Mouse (Mus musculus): ENCODE results near the gene Hist1h3f.
"Not testable (repeated sequence)": the region's sequence is repeated elsewhere in the genome, so short reads cannot be mapped to it uniquely, and the experiment has no call there.

Hist1h3f gene

DNA sequence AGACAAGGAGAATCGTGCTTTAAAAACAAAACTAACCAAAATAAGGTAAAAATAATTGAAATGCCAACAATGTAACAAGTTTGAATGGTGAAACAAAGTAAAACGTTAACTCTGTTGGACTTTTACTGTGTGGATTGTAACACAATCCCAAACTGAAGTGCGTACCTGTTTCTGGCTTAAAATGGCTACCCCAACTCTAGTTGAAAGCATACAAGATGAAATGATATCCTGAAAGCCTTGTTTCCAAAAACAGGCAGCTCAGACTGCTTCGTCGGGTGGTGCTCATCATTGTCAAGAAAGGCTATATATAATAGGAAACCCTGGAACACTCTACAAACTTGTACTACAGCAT lies 17.7 kb downstream of the Hist1h3f start:
- DNase-seq (ENCODE audit: extremely low read depth, low read depth, low spot score): not testable (repeated sequence)

GRCm38 (mm10) chr13:23561883-23562659 lies 18.2 kb downstream of the Hist1h3f start, which contains the start of gene Hist1h3e:
Gene Hist1h3e, minus strand, starts transcription at chr13:23562369.
- peak; percentile 92 for DNase-seq (ENCODE audit: extremely low read depth, low read depth, low spot score)

GRCm38 (mm10) chr13:23562699-23563462 lies 19.0 kb downstream of the Hist1h3f start:
- DNase-seq (ENCODE audit: extremely low read depth, low read depth, low spot score): no peak

DNA sequence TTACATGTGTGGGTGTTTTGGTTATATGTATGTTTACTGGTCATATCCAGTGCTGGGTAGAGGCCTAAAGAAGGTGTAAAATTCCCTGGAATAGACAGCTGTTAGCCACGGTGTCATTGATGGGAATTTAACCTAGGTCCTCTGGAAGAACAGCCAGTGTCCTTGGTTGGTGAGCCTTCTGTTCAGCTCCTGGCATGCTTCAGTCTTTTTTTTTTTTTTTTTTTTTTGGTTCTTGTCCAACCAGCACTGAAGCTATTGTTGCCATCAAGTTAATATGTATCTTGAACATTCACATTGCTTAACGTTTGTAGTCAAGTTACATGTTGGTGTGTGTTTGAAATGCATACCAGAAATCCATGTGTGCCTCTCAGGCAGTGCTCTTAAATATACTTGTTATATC lies 20.6 kb downstream of the Hist1h3f start:
- no peak for DNase-seq (ENCODE audit: extremely low read depth, low read depth, low spot score)

DNA sequence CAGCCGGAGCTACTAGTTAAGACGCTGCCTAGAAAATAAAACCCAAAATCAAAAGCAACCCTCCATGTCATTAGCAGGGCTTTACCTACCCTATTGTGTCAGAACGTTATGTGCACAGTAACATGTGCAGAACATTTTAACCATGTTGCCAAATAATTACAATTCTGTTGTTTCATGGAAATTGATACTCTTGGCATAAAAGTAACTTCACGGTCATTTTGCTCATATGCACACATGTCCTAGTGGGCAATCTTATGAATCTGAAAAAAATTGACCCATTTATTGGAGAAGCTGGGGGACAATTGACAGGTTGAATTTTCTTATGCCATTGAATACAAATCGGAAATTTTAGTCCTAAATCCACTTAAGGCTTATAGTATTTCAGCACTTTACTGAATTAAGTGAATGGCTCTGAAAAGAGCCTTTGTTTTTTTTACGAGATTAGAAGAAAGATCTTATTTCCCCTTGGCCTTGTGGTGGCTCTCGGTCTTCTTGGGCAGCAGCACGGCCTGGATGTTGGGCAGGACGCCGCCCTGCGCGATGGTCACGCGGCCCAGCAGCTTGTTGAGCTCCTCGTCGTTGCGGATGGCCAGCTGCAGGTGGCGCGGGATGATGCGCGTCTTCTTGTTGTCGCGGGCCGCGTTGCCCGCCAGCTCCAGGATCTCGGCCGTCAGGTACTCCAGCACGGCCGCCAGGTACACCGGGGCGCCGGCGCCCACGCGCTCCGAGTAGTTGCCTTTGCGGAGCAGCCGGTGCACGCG lies 26.6 kb downstream of the Hist1h3f start:
- not testable (repeated sequence) for DNase-seq (ENCODE audit: extremely low read depth, low read depth, low spot score)

- peak; percentile 97 for DNase-seq (ENCODE audit: extremely low read depth, low read depth, low spot score)
Observed at GRCm38 (mm10) chr13:23571022-23571503, 27.2 kb downstream of the Hist1h3f start, which contains the start of the genes Hist1h2ae and Hist1h2bg. Gene Hist1h2ae, minus strand, starts transcription at chr13:23571220. Gene Hist1h2bg, plus strand, starts transcription at chr13:23571396.

- not testable (repeated sequence) for DNase-seq (ENCODE audit: extremely low read depth, low read depth, low spot score)
Observed at GRCm38 (mm10) chr13:23571504-23572217, 27.8 kb downstream of the Hist1h3f start.

DNA sequence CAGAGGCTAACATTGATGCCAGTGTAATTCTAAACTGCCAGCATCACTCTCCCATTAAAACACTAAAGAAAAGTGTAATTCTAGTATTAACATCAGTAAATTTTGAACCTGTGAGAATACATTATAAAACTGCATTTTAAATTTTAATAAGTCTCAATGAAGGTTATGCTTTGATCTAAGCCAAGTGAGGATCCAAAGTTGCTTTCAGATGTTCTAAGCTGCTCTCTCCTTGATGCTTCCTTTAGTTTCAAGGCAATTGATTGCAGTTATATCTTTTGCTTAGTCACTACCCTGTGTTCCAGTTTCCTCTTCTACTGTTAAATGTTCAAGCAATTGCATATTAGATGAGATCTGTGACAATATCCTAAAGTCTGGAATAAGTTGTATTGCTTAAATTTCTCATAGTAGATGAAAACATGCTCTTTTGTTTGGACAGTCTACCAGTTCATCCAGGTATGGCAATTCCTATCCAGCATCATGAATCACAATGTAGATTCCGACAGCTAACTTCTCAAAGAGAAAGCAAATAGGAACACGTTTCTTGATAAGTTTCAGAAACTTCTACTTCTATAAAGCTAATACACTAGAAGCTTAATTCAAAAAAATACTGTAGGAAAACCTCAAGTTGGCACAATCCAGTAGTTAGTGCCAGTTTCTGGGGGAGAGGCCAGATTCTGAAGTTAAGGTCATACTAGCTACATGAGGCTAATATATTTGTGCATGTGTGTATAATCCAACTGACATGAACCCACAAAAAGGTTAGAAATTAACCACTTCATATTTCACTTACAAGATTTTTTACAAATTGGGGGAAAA lies 28.6 kb downstream of the Hist1h3f start:
- no peak for DNase-seq (ENCODE audit: extremely low read depth, low read depth, low spot score)

DNA sequence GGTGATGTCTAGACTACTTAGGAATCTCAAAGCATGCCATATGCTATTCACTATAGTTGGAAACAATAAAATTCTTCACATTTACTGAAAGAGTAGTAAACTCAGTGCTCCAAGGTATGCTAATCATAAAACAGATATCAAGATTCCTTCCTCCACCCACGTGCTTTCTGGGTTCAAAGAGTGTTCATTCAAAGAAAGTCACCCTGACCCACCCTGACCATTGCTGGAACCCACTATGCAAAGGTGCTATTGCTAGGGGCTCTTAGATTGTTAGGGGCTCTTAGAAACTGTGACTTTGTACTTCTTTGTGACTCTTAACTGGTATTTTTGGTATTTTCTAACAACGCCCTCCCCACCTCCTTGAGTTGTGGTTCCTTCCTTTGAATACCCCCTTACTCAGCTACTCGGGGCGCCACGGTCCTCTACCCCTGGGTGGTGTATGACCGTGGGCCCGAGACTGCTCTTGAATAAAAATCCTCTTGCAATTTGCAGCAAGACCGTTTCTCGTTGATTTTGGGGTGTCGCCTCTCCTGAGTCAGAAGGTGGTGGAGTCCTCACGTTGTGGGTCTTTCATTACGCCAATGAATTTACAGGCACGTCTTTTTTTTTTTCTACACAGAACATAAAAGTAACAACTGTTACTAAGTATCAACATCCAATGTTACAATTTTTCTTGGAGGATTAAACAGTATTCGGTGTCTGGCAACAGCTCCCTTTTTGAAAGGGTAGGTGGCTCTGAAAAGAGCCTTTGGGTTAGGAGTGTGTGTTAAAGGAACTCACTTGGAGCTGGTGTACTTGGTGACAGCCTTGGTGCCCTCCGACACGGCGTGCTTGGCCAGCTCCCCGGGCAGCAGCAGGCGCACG lies 29.4 kb downstream of the Hist1h3f start:
- not testable (repeated sequence) for DNase-seq (ENCODE audit: extremely low read depth, low read depth, low spot score)

- DNase-seq (ENCODE audit: extremely low read depth, low read depth, low spot score): peak; percentile 94
Observed at GRCm38 (mm10) chr13:23573898-23574524, 30.2 kb downstream of the Hist1h3f start, which contains the start of the genes Hist1h2bf and Hist1h2ad. Gene Hist1h2bf, minus strand, starts transcription at chr13:23574196. Gene Hist1h2ad, plus strand, starts transcription at chr13:23574381.

- not testable (repeated sequence) for DNase-seq (ENCODE audit: extremely low read depth, low read depth, low spot score)
Observed at GRCm38 (mm10) chr13:23574546-23575170, 30.8 kb downstream of the Hist1h3f start.

DNA sequence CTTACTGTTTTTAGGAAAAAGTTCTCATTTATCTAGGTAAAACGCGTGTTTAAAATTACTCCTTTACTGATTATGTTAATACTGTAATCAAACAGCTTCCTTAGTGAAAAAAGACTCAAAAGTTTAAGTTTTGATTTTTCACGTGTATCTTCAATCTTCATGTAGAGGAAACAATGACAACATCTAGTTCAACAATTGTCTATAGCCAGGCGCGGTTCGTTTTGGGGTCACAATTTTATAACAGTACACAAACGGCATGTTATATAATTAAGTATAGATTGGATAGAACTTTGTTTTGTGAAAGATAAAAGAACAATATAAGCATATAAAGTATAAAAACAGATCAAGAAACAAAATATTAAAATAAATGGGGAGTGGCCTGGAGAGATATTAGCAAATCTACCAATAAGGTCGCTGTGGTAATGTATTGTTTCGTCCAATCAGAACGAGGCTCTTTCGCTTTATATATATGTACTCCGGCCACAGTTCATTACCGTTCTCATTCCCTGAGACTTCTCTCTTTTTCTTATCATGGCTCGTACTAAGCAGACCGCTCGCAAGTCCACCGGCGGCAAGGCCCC lies 31.5 kb downstream of the Hist1h3f start, which contains the start of gene Hist1h3d:
Gene Hist1h3d, plus strand, starts transcription at position 493 of the 581 bp plus-strand sequence.
- DNase-seq (ENCODE audit: extremely low read depth, low read depth, low spot score): no peak

- not testable (repeated sequence) for DNase-seq (ENCODE audit: extremely low read depth, low read depth, low spot score)
Observed at GRCm38 (mm10) chr13:23575864-23576313, 32.0 kb downstream of the Hist1h3f start.

GRCm38 (mm10) chr13:23576351-23576881 lies 32.6 kb downstream of the Hist1h3f start:
- DNase-seq (ENCODE audit: extremely low read depth, low read depth, low spot score): no peak

- no peak for DNase-seq (ENCODE audit: extremely low read depth, low read depth, low spot score)
Observed at GRCm38 (mm10) chr13:23576906-23577639, 33.2 kb downstream of the Hist1h3f start.

DNA sequence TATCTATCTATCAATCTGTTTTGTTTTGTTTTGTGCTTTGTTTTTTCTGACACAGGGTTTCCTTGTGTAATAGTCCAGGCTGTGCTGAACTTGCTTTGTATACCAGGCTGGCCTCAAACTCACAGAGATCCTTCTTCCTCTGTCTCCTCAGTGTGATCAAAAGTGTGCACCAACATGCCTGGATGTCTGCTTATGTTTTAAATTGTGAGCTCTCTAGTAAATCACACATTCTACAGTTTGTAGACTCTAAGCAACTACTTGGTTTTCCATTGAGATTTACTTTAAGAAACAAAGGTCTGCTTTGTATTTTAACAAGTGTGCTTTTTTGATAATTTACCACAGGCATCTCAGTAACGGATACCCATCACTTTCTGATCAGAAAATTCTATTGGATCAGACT lies 34.0 kb downstream of the Hist1h3f start:
- no peak for DNase-seq (ENCODE audit: extremely low read depth, low read depth, low spot score)
